Mouse (Mus musculus) megakaryocyte, embryonic 14.5 days (primary cell): ENCODE data around the gene Sox15.

Experiments
- FLI1 ChIP-seq: IDR thresholded peaks from 2 replicates; pipeline ENCODE4 v1.6.1; 2012; ENCODE audit warnings: low read length, inconsistent platforms, mixed read lengths
- GATA1 ChIP-seq: IDR thresholded peaks from 3 replicates; pipeline ENCODE4 v1.6.1; 2012; ENCODE audit warnings: mixed read lengths, low read length, inconsistent platforms, borderline replicate concordance

DNA sequence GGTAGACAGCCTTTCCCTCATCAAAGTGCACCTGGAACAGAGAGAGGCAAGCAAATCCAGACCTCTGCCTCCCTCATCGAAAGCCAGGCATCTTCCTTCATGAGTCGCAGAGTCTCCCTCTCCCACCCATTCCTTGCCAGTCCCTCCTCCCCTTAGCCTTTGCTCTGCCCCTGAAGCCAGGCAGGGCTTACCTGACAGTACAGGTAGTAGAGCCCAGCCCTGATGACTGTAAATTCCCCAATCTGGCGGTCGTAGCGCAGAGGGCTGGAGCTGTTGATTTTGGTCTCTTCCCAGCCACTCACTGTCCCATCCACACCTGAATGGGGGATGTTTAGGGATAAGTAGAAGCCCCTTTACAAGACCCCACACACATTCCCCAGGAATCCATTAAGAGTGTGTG lies 31.9 kb downstream of the Sox15 start:
- TF ChIP-seq GATA1 (no peak), FLI1 (no peak)
